In genomic region chr14:22410826-22411225, GRCm38 (mm10) we compare ENCODE assay signal across 25 mouse cellular contexts.
"Had no signal": no experiment of that assay in that cellular context is flagged by ENCODE, and none has a peak within 500 bp of the region (broad histone marks: within the 10 kb centered on the region; RNA-seq: fewer than 3 reads in every experiment).

No protein-coding gene starts in this region.

- H3K36me3 ChIP-seq: embryonic facial prominence, embryonic 10.5 days; embryonic facial prominence, embryonic 12.5 days; embryonic facial prominence, embryonic 13.5 days; embryonic facial prominence, embryonic 15.5 days; forebrain, embryonic 10.5 days; forebrain, embryonic 12.5 days; forebrain, embryonic 15.5 days had no signal

- H3K9me3 ChIP-seq: embryonic facial prominence, embryonic 10.5 days; embryonic facial prominence, embryonic 12.5 days; embryonic facial prominence, embryonic 13.5 days; embryonic facial prominence, embryonic 15.5 days; forebrain, embryonic 10.5 days; forebrain, embryonic 13.5 days; forebrain, embryonic 15.5 days had no signal

- H3K27ac ChIP-seq: embryonic facial prominence, embryonic 10.5 days; embryonic facial prominence, embryonic 12.5 days; embryonic facial prominence, embryonic 13.5 days; embryonic facial prominence, embryonic 15.5 days; forebrain, embryonic 10.5 days; forebrain, embryonic 12.5 days; forebrain, embryonic 13.5 days; forebrain, embryonic 15.5 days; gastrocnemius, adult 2 months; heart, adult 2 months had no signal

- H3K27me3 ChIP-seq: embryonic facial prominence, embryonic 12.5 days; embryonic facial prominence, embryonic 13.5 days; embryonic facial prominence, embryonic 15.5 days; forebrain, embryonic 15.5 days had no signal

- H3K4me3 ChIP-seq: embryonic facial prominence, embryonic 10.5 days; embryonic facial prominence, embryonic 12.5 days; embryonic facial prominence, embryonic 13.5 days; embryonic facial prominence, embryonic 15.5 days; erythroblast, embryonic 14.5 days; forebrain, embryonic 10.5 days; forebrain, embryonic 12.5 days; forebrain, embryonic 13.5 days; forebrain, embryonic 15.5 days; gastrocnemius, adult 2 months; heart, adult 2 months had no signal

- H3K9ac ChIP-seq: embryonic facial prominence, embryonic 12.5 days; embryonic facial prominence, embryonic 13.5 days; embryonic facial prominence, embryonic 15.5 days; forebrain, embryonic 12.5 days; forebrain, embryonic 13.5 days; forebrain, embryonic 15.5 days; forebrain, postnatal 0 days had no signal

- H3K4me1 ChIP-seq: embryonic facial prominence, embryonic 10.5 days; embryonic facial prominence, embryonic 12.5 days; embryonic facial prominence, embryonic 13.5 days; embryonic facial prominence, embryonic 15.5 days; forebrain, embryonic 10.5 days; forebrain, embryonic 12.5 days; forebrain, embryonic 13.5 days; forebrain, embryonic 15.5 days had no signal

- DNase-seq: cerebellum, adult 8-10 months; cerebellum, adult 9-10 months; cerebellum, adult 9-11 months; cerebellum, postnatal 10 days; cerebellum, postnatal 14 days; cerebellum, postnatal 25 days; cerebellum, postnatal 36 days; embryo, embryonic 11 days; forebrain, postnatal 0 days; gastrocnemius, adult 2 months; gastrocnemius, postnatal 10 days; gastrocnemius, postnatal 14 days; gastrocnemius, postnatal 25 days; gastrocnemius, postnatal 36 days; heart, adult 18-20 months; heart, adult 2 months had no signal
